Mouse (Mus musculus): ENCODE data around the gene C1qc. TPM values are rescaled to one million over a fixed set of nuclear protein-coding genes. Genes with fewer than 3 reads are reported as not detected.
A peak's percentile ranks its signal among the peaks of the same experiment; 100 is the strongest.

The C1qc gene
- polyA plus RNA-seq (2015; fragmentation: Nextera tagmentation; extraction: Ambion mirVana), result 18.8 and 20.7 TPM in 2 replicates

DNA sequence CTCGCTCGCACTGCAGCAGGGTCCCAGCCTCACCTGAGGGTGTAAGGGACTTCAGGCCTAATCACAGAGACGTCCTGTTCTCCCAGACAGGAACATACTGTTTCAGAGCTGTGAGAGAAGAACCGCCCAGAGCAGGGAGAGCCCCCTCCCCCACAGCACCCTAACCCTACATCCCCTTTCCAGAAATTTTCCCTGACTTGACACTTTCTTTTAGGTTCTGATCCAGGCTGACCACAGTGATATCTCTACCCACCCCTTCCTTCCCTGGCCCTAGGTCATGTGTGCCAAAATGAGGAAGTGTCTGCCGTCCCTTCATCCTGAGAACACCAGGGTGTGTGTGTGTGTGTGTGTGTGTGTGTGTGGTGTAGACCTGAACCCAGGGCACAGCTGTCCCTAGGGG lies at the start of gene C1qc:
Gene C1qc (minus strand): TSS at position 255 of the 400 bp plus-strand sequence.
- no peaks in the 10 kb centered on the region for H3K36me3 ChIP-seq
- 61% methylated on average over 5 of the region's 5 CpGs for WGBS
- peaks cover 26% of the 10 kb centered on the region; the same call in 1 of the 2 replicates for H3K27me3 ChIP-seq
- no peak within 1 kb of the TSS for H3K4me3 ChIP-seq
- H3K27ac ChIP-seq (replicated peaks), result no peak within 1 kb of the TSS
- ATAC-seq (replicated peaks), result no peak
- H3K9me3 ChIP-seq, result no peaks in the 10 kb centered on the region
- H3K4me1 ChIP-seq, result 0 out of 2 replicates have a peak, but pooled peaks cover 6% of the 10 kb centered on the region
- no peak within 1 kb of the TSS for H3K9ac ChIP-seq (replicated peaks)
- no peak within 1 kb of the TSS for H3K4me2 ChIP-seq (replicated peaks)

DNA sequence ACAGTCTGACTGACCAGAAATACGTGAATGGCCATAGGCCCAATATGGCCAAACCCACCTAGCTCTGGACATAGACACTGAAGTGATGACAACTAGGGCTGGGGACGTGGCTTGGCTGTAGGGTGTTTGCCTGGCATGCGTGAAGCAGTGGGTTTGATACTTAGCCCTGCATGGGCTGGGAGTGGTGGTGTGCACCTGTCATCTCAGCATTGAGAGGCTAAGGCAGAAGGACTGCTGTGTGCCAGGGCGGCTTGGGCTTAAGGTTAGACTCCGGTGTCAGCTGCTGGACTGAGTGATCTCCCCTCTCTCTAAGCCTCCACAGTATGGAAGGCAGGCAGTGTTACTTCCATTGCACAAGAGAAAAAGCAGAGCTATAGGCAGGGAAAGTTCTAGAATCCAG lies 45.1 kb upstream of the C1qc start:
- peaks cover 10% of the 10 kb centered on the region for H3K4me1 ChIP-seq
- no peak overlapping the region for H3K4me2 ChIP-seq (replicated peaks)
- no peak overlapping the region for H3K4me3 ChIP-seq
- 88% methylated on average over 5 of the region's 5 CpGs for WGBS
- H3K27me3 ChIP-seq, result no peaks in the 10 kb centered on the region
- no peaks in the 10 kb centered on the region for H3K9me3 ChIP-seq
- no peaks in the 10 kb centered on the region for H3K36me3 ChIP-seq
- no peak overlapping the region for H3K27ac ChIP-seq (replicated peaks)
- H3K9ac ChIP-seq (replicated peaks), result no peak overlapping the region
- ATAC-seq (replicated peaks), result no peak

DNA sequence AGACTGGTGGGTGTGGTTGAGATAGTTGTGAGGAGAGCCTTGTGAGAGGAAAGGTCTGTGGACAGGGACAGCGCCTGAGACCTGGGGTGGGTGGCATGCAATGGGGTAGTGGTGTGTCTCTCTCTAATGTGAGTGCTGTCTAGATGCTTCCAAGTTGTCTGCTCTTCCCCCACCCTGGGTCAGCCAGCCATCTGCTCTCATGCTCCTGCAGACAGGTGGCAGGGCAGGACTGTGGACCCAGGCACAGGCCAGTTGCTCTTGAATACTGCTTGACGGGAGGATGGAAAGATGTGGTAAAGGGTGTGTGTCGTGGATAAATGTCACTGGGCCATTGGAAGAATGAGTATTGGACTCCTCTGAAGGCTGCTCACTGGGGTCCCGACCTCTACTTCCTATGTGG lies 44.5 kb upstream of the C1qc start:
- Histone ChIP-seq H3K27ac (replicated peaks) (no peak overlapping the region), H3K27me3 (no peaks in the 10 kb centered on the region), H3K9me3 (no peaks in the 10 kb centered on the region), H3K9ac (replicated peaks) (no peak overlapping the region), H3K36me3 (no peaks in the 10 kb centered on the region), H3K4me3 (no peak overlapping the region), H3K4me1 (peaks cover 4% of the 10 kb centered on the region; the same call in 1 of the 2 replicates), H3K4me2 (replicated peaks) (no peak overlapping the region)
- WGBS, result 76% methylated on average over 4 of the region's 4 CpGs
- no peak for ATAC-seq (replicated peaks)

DNA sequence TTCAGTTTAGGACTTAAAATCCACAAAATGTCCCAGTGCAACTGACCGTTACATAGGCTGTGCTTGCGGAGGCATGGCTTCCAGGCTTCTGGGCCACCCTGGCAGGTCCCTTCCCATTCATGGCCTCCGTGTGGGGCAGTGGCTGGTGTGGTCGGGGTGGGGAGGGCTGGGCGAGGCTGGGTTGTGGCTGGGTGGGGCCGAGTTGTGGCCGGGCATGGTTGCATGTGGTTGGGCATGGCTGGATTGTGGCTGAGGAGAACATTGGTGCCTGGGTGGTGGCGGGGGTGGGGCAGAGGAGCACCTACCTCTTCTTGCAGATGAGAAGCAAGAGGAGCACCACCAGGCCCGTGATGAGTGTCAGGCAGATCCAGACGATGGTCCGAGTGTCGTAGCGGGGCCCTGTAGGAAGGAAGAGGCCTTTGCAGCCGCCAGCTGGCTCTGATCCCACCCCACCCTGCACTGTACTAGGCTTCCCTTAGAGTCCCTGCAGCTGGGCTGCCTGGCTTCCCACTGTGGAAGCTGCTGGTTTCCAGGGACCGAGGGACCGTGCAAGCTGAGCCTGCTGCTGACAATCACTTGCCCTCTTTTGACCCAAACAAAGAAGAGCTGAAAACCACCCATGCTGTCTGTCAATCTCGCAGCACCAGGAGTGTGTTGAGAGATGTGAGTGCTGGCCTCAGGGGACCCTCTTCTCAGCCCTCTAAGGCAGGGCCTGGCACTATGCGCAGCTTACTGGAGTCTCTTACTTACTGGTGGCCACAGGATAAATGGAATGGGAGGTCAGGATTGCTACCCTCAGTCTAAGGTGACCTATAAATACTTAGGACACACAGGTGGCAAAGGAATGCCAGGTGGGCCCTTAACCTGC lies 42.1 kb upstream of the C1qc start:
- H3K4me3 ChIP-seq, result no peak overlapping the region
- 46% methylated on average over 18 of the region's 18 CpGs for WGBS
- no peak overlapping the region for H3K27ac ChIP-seq (replicated peaks)
- no peaks in the 10 kb centered on the region for H3K9me3 ChIP-seq
- H3K36me3 ChIP-seq, result no peaks in the 10 kb centered on the region
- no peak overlapping the region for H3K9ac ChIP-seq (replicated peaks)
- H3K4me2 ChIP-seq (replicated peaks), result no peak overlapping the region
- H3K4me1 ChIP-seq, result peaks cover 3% of the 10 kb centered on the region; the same call in 1 of the 2 replicates
- no peaks in the 10 kb centered on the region for H3K27me3 ChIP-seq
- 0 out of 2 replicates have a peak, but pooled peaks have one; percentile 51 for ATAC-seq (replicated peaks)

DNA sequence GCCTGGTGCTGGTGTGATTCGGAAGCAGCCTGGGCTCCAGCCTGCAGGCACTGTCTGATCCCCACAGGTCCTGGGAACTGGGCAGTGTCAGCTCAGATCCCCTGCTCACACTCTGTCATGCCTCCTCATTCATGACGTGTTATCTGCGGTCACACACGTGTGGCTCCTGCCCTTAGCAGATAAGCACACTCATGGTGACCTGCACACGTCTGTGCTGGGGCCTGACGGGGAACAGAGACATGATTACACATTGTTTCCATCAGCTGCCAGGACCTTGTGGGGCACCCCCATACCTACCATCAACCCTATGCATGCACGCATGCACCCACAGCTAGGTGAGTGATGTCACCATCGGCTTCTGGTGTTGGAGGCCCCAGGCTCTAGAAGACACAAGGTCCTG lies 37.6 kb upstream of the C1qc start:
- Histone ChIP-seq H3K4me1 (peaks cover 3% of the 10 kb centered on the region; the same call in 1 of the 2 replicates), H3K27ac (replicated peaks) (no peak overlapping the region), H3K9me3 (no peaks in the 10 kb centered on the region), H3K9ac (replicated peaks) (no peak overlapping the region), H3K36me3 (no peaks in the 10 kb centered on the region), H3K27me3 (peaks cover 13% of the 10 kb centered on the region; the same call in 1 of the 2 replicates), H3K4me2 (replicated peaks) (no peak overlapping the region), H3K4me3 (no peak overlapping the region)
- no peak for ATAC-seq (replicated peaks)
- 91% methylated on average over 8 of the region's 8 CpGs for WGBS

DNA sequence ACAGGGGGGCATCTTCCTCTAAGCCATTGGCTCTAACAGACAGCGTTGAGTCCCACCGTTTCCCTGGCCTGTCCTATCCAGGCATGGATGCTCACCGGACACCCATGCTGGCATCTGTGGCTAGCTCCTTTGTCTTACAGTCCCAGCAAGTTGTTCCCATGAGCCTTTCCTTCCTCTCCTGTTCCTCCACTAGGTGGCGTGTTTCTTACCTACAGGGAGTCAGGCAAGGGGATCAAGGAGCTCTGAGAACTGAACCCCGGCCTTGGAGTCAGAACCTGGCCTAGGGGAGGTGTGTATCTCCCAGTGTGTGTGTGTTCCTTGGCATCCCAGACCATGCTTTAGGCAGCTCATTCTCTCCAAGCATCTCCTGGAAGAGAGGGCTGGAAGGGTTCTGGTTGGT lies 36.1 kb upstream of the C1qc start:
- 3% methylated on average over 5 of the region's 5 CpGs for WGBS
- H3K27me3 ChIP-seq, result peaks cover 13% of the 10 kb centered on the region; the same call in 1 of the 2 replicates

DNA sequence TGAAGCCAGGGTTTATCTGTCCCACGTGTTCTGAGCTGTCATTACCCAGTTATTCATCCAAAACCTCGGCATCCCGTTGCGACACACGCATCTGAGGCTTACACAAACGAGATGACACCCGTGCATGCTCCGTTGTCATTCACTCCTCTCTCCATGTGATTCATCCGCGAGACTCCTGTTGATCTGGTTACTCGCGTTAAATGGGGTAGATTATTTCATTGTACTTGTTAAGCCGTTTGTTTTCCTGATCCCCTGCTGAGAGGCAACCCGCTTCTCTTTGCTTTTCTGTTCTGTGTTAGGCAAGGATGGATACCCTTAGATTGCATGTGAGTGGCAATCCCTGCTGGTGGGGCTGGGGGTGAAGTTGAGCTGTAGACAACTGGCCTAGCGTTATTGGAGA lies 32.9 kb upstream of the C1qc start:
- ATAC-seq (replicated peaks), result no peak

More for the DNA sequence above, 36.1 kb upstream of the C1qc start:
- Histone ChIP-seq H3K9me3 (no peaks in the 10 kb centered on the region), H3K36me3 (no peaks in the 10 kb centered on the region), H3K27ac (replicated peaks) (no peak overlapping the region), H3K4me2 (replicated peaks) (no peak overlapping the region), H3K4me3 (no peak overlapping the region), H3K9ac (replicated peaks) (no peak overlapping the region), H3K4me1 (no peaks in the 10 kb centered on the region)
- no peak for ATAC-seq (replicated peaks)

DNA sequence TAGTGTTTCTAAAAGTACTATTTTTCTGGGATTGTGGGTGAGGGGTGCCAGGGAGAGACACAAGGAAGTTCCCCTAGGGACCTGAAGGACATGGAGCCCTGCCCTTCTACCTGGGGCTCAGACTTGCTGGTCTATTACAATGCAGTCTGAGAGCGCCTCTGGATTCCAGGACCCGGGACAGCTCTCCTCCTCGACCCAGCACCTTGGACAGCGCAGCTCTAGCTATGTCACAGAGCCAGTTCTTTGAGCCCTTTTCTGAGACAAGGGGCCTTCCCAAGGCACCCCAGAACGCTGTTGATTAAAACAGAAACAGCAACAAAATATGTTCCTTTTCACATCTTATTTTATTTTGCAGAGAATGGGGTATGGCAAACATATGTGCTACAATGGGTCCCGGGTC lies 31.7 kb upstream of the C1qc start:
- no peak for ATAC-seq (replicated peaks)
- Histone ChIP-seq H3K27me3 (peaks cover 24% of the 10 kb centered on the region), H3K4me2 (replicated peaks) (no peak overlapping the region), H3K4me3 (no peak overlapping the region), H3K27ac (replicated peaks) (no peak overlapping the region), H3K4me1 (no peaks in the 10 kb centered on the region), H3K9me3 (no peaks in the 10 kb centered on the region), H3K9ac (replicated peaks) (no peak overlapping the region), H3K36me3 (no peaks in the 10 kb centered on the region)
- 7% methylated on average over 6 of the region's 6 CpGs for WGBS

More for the DNA sequence above, 32.9 kb upstream of the C1qc start:
- peaks cover 24% of the 10 kb centered on the region for H3K27me3 ChIP-seq
- no peak overlapping the region for H3K27ac ChIP-seq (replicated peaks)
- no peak overlapping the region for H3K4me2 ChIP-seq (replicated peaks)
- no peak overlapping the region for H3K4me3 ChIP-seq
- H3K4me1 ChIP-seq, result no peaks in the 10 kb centered on the region
- H3K9ac ChIP-seq (replicated peaks), result no peak overlapping the region
- no peaks in the 10 kb centered on the region for H3K9me3 ChIP-seq
- WGBS, result 2% methylated on average over 15 of the region's 15 CpGs
- no peaks in the 10 kb centered on the region for H3K36me3 ChIP-seq

DNA sequence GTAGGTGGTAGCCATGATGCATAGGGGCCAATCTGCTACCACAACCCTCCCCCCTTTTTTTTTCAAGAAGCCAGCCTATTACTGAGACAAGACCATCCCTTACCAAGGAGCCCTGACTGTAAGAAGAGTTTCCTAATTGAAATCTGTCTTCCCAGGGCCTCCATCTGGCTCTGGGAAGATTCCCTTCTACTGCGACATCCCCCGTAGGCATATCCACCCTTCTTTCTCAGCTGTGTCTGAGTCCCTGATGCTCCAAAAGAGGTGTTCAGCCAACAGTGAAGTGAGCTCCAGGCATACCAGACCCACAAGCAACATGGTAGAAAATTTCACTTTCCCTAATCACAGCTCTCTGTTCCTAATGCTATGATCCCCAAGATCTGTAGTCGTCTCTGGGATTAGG lies 26.7 kb upstream of the C1qc start:
- H3K4me3 ChIP-seq, result no peak overlapping the region
- H3K27ac ChIP-seq (replicated peaks), result no peak overlapping the region
- no peak for ATAC-seq (replicated peaks)
- no peaks in the 10 kb centered on the region for H3K9me3 ChIP-seq
- peaks cover 20% of the 10 kb centered on the region for H3K4me1 ChIP-seq
- WGBS, result 68% methylated on average over 3 of the region's 3 CpGs
- no peak overlapping the region for H3K4me2 ChIP-seq (replicated peaks)
- H3K9ac ChIP-seq (replicated peaks), result no peak overlapping the region
- H3K36me3 ChIP-seq, result no peaks in the 10 kb centered on the region
- peaks cover 12% of the 10 kb centered on the region for H3K27me3 ChIP-seq

DNA sequence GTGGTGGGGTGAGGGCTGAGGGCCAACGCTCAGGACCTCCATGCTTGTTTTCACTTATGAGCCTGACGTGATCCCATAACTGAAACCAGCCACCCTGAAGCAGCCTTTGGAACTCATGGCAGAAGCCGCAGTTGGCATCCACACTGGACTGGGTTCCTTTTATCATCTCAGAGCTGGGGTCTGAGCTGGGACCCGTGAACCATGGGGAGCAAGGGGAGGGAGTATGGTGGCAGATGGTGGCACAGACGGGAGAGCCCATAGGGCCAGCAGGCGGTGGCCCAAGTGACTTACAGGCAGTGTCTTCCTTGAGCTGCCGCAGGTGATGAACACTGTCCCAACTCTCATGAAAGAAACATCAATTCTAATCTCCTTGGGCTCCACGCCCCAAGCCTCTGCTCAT lies 26.0 kb upstream of the C1qc start:
- WGBS, result 85% methylated on average over 8 of the region's 8 CpGs

DNA sequence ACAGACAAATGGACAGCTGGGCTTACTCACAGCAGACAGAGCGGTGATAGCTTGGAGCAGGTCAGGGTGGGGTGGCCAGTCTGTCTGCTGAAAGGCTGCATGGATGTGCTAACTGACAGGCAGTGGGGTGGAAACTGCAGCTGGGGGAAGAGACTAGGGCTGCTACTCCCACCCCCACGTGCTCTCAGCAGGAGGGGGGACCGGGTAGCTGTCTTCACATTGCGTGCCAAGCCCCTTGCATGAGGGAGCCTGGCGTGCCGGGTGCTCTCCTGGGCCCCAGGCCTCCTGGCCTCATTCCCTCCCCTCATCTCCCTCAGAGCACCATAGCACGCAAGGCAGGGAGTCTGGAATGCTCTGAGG lies 24.3 kb upstream of the C1qc start:
- Histone ChIP-seq H3K9me3 (no peaks in the 10 kb centered on the region), H3K4me3 (no peak overlapping the region), H3K36me3 (no peaks in the 10 kb centered on the region), H3K9ac (replicated peaks) (no peak overlapping the region), H3K4me1 (peaks cover 27% of the 10 kb centered on the region), H3K4me2 (replicated peaks) (no peak overlapping the region), H3K27ac (replicated peaks) (0 out of 2 replicates have a peak overlapping the region, but pooled peaks have one; percentile 4), H3K27me3 (0 out of 2 replicates have a peak, but pooled peaks cover 4% of the 10 kb centered on the region)
- 22% methylated on average over 7 of the region's 7 CpGs for WGBS
- ATAC-seq (replicated peaks), result peak; percentile 6; the same call in 1 of the 2 replicates

More for the DNA sequence above, 26.0 kb upstream of the C1qc start:
- no peaks in the 10 kb centered on the region for H3K9me3 ChIP-seq
- no peak overlapping the region for H3K4me2 ChIP-seq (replicated peaks)
- ATAC-seq (replicated peaks), result no peak
- H3K9ac ChIP-seq (replicated peaks), result no peak overlapping the region
- peaks cover 12% of the 10 kb centered on the region for H3K27me3 ChIP-seq
- no peak overlapping the region for H3K4me3 ChIP-seq
- no peaks in the 10 kb centered on the region for H3K36me3 ChIP-seq
- no peak overlapping the region for H3K27ac ChIP-seq (replicated peaks)
- peaks cover 20% of the 10 kb centered on the region for H3K4me1 ChIP-seq

DNA sequence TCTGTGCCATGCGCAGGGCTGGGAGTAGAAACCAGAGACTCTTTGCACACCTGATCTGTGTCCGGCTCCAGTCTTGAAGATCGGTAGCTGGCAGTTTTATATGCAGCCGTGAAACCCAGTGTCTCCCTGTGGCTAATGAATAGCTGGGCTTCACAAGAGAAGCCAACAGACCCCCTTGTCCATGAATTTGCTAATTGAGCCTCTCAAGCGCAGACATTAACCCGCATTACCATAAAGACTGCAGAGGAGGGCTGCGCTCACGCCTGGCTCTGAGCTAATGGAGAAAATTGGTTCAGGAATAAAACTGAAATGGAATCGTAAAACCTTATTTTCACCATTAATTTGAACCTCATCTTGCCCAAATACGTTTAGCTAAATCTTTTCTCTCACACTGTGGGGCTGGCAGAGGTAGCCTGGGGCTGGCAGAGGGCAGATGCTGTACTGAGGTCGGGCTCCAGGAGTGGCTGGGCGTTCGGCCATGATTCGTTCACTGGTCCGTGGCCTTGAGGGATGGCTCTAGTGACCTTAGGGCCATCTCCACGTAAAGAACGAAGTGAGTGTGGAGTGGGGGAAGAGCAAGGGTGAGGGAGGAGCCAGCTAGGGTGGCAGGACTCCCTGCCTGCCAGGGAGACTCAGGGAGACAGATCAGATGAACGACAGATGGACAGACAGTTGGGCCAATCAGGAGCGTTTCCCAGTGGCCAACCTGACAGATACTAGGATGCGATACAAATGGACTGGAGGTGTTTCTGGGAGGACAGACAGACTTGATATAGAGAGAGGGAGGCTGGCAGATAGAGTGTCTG lies 23.7 kb upstream of the C1qc start:
- Histone ChIP-seq H3K4me1 (peaks cover 30% of the 10 kb centered on the region), H3K4me3 (no peak overlapping the region), H3K9me3 (no peaks in the 10 kb centered on the region), H3K27me3 (peaks cover 7% of the 10 kb centered on the region; the same call in 1 of the 2 replicates), H3K36me3 (no peaks in the 10 kb centered on the region), H3K9ac (replicated peaks) (no peak overlapping the region), H3K4me2 (replicated peaks) (no peak overlapping the region), H3K27ac (replicated peaks) (peak overlapping the region; percentile 4; the same call in 1 of the 2 replicates)
- ATAC-seq (replicated peaks), result peak; percentile 44; the same call in 1 of the 2 replicates
- WGBS, result 35% methylated on average over 20 of the region's 20 CpGs

Measured in forebrain, embryonic 15.5 days (tissue).